Mouse (Mus musculus) lung, embryonic 14.5 days (tissue): Measurements from ENCODE around the gene Ambp. TPM values are rescaled to one million over a fixed set of nuclear protein-coding genes. Genes with fewer than 3 reads are reported as not detected.

Experiments used
- ATAC-seq: fragments of 200-750 bp; cut with Nextera tagmentation; 2 replicates; pipeline ENCODE4 v1.8.0; 2017; ENCODE audit warnings: mild to moderate bottlenecking, moderate TSS enrichment, moderate library complexity; ENCODE audit not compliant: insufficient read depth
- DNase-seq: peaks from one replicate; pipeline ENCODE4 v3.0.0-alpha.2; 2015
- H3K27ac ChIP-seq: fragments of 300-500 bp; sonication (generic); 2 replicates; pipeline ENCODE4 v1.5.1; 2014; ENCODE audit warnings: low read depth, mild to moderate bottlenecking, moderate library complexity
- H3K27me3 ChIP-seq: fragments of 300-500 bp; sonication (generic); 2 replicates; pipeline ENCODE4 v1.6.1; 2014; ENCODE audit warnings: low read length, control low read depth; ENCODE audit not compliant: insufficient read depth
- H3K36me3 ChIP-seq: fragments of 300-500 bp; sonication (generic); 2 replicates; pipeline ENCODE4 v1.6.1; 2014; ENCODE audit warnings: control low read depth; ENCODE audit not compliant: insufficient read depth
- H3K4me1 ChIP-seq: fragments of 300-500 bp; sonication (generic); 2 replicates; pipeline ENCODE4 v1.6.1; 2014; ENCODE audit warnings: antibody characterized with exemption, control low read depth; ENCODE audit not compliant: insufficient read depth
- H3K4me2 ChIP-seq: fragments of 300-500 bp; sonication (generic); 2 replicates; pipeline ENCODE4 v1.6.1; 2014; ENCODE audit warnings: mild to moderate bottlenecking
- H3K4me3 ChIP-seq: fragments of 300-500 bp; sonication (generic); 2 replicates; pipeline ENCODE4 v1.5.1; 2014; ENCODE audit warnings: low read depth, low read length
- H3K9ac ChIP-seq: fragments of 300-500 bp; sonication (generic); 2 replicates; pipeline ENCODE4 v1.6.1; 2014
- H3K9me3 ChIP-seq: fragments of 300-500 bp; sonication (generic); 2 replicates; pipeline ENCODE4 v1.6.1; 2016; ENCODE audit warnings: low read depth, low read length, control low read depth
- CTCF ChIP-seq: IDR thresholded peaks from 2 replicates; pipeline ENCODE4 v1.5.1; 2016; ENCODE audit warnings: antibody characterized with exemption, low read depth
- whole genome bisulfite sequencing: fragments of 180-500 bp; shearing (Covaris S2); extraction: QIAGEN DNeasy Blood & Tissue Kit; methylation state at CpG from one replicate; pipeline ENCODE4 v1.1.7; 2014; 5-methylcytosine and 5-hydroxymethylcytosine counted together
- polyA plus RNA-seq: library from polyadenylated mRNA; unstranded; fragments of >200 nt; fragmentation: Nextera tagmentation; extraction: Ambion mirVana; gene quantifications from 2 replicates; pipeline ENCODE4 v1.2.1, GENCODE M21; 2014

Ambp gene
- polyA plus RNA-seq, 1 experiment from 2014 or later, result 0.47 TPM

DNA sequence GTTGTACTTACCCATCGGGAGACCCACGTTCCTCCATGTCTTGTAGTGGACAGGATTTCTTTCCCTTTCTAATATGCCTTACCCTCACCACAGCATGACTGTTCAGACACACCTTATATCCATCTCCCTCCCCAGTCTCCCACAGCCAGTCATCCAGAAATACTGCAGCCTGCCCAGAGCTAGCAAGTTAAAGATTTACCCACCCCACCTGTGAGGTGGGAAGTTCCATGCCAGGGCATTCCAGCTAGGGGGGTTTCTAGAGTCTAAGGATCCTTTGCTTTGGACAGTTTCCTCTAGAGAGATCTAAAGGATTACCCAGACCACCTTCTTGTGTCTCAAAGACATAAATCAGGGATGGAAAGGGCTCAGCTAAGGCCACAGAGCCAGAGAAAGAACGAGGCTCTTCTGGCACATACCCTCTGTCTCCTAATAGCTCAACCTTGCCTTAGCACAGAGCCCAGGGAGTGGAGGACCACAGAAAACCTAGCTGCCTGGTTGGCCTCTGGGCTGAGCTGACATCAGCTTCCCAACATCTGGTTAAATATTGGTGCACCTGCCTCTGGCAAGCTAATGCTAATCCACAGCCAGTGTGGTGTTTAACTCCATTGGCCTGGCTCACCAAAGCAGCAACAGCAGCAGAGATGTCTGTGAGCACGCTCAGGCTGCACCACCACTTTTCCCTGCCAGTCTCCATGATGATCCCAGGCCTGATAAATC, 17.5 kb upstream of the Ambp start, which contains the start of gene Kif12:
Kif12 (minus strand) TSS at position 163 of the 717 bp plus-strand sequence.
- Histone ChIP-seq H3K4me3 (peak within 1 kb of the TSS; percentile 24), H3K4me1 (no peaks in the 10 kb centered on the region; the same call in 1 of the 2 replicates), H3K36me3 (no peaks in the 10 kb centered on the region), H3K9me3 (no peaks in the 10 kb centered on the region), H3K27me3 (peaks cover 8% of the 10 kb centered on the region; the same call in 1 of the 2 replicates), H3K4me2 (peak within 1 kb of the TSS; percentile 54), H3K27ac (peak within 1 kb of the TSS; percentile 76), H3K9ac (peak within 1 kb of the TSS; percentile 42)
- WGBS, result 52% methylated on average over 4 of the region's 4 CpGs
- peak; percentile 82 for ATAC-seq
- DNase-seq, result peak; percentile 55
- TF ChIP-seq CTCF, result no peak

GRCm38 (mm10) chr4:63171122-63171521, 16.5 kb upstream of the Ambp start:
- H3K4me2 ChIP-seq, result peak overlapping the region; percentile 54
- H3K9ac ChIP-seq, result peak overlapping the region; percentile 42
- TF ChIP-seq CTCF, result no peak
- no peaks in the 10 kb centered on the region; the same call in 1 of the 2 replicates for H3K4me1 ChIP-seq
- no peaks in the 10 kb centered on the region for H3K36me3 ChIP-seq
- 0 out of 2 replicates have a peak overlapping the region, but pooled peaks have one; percentile 76 for H3K27ac ChIP-seq
- peak overlapping the region; percentile 24 for H3K4me3 ChIP-seq
- ATAC-seq (no peak), DNase-seq (peak; percentile 15)
- peaks cover 8% of the 10 kb centered on the region; the same call in 1 of the 2 replicates for H3K27me3 ChIP-seq
- no peaks in the 10 kb centered on the region for H3K9me3 ChIP-seq
- 25% methylated on average over 24 of the region's 24 CpGs for WGBS

- no peak overlapping the region for H3K4me3 ChIP-seq
These were observed 15.5 kb upstream of the Ambp start for GRCm38 (mm10) chr4:63170061-63170460.

DNA sequence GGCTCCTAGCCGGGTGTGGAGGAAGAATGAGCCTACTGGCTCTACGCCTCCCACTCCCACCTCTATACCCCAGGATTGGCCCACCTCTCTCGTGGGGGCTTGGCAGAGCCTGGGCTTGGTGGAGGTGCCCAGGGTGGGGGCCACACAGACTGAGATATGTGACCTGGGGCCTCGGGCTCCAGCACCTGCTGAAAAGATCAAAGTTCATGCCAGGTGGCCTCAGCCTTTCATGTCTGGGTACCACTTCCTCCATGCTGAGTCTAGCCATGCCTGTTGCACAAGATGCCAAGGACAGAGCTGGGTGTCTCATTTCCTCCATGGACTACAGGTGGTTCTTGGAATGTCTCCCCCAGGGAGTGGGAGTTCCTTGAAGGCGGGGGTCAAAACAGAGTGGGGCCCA, 11.7 kb upstream of the Ambp start:
- Histone ChIP-seq H3K36me3 (no peaks in the 10 kb centered on the region), H3K9ac (no peak overlapping the region), H3K4me3 (no peak overlapping the region), H3K27me3 (peaks cover 6% of the 10 kb centered on the region; the same call in 1 of the 2 replicates), H3K4me1 (no peaks in the 10 kb centered on the region; the same call in 1 of the 2 replicates), H3K4me2 (no peak overlapping the region), H3K27ac (no peak overlapping the region), H3K9me3 (no peaks in the 10 kb centered on the region)
- WGBS, result 77% methylated on average over 5 of the region's 5 CpGs
- TF ChIP-seq CTCF, result no peak
- DNase-seq (no peak), ATAC-seq (0 out of 2 replicates have a peak, but pooled peaks have one; percentile 16)

More at GRCm38 (mm10) chr4:63170061-63170460, 15.5 kb upstream of the Ambp start:
- ATAC-seq (no peak), DNase-seq (no peak)
- Histone ChIP-seq H3K27me3 (peaks cover 8% of the 10 kb centered on the region; the same call in 1 of the 2 replicates), H3K36me3 (no peaks in the 10 kb centered on the region), H3K9ac (no peak overlapping the region), H3K27ac (no peak overlapping the region), H3K4me1 (no peaks in the 10 kb centered on the region; the same call in 1 of the 2 replicates), H3K9me3 (no peaks in the 10 kb centered on the region), H3K4me2 (peak overlapping the region; percentile 54; the same call in 1 of the 2 replicates)
- TF ChIP-seq CTCF, result no peak
- 83% methylated on average over 4 of the region's 4 CpGs for WGBS

DNA sequence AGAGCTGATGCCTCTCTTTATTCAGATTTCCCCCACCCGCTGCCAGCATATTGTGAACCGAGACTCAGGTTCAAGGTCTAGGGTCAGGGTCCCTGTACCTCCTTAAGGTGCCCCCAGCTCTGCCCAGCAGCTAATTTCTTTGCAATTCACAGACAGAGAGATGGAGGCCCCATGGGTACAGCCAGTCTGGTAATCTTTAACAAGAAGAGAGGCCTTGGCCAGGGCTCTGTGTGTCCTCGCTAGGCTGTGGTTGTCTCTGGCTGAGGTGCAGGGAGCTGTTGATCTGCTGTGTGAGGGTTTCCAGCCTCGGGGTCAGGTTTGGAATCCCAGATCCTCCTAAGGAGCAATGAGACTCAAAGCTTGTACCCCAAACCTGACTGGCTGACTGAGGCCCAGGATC, 11.0 kb upstream of the Ambp start:
- H3K9me3 ChIP-seq, result no peaks in the 10 kb centered on the region
- no peak overlapping the region for H3K27ac ChIP-seq
- H3K4me1 ChIP-seq, result no peaks in the 10 kb centered on the region; the same call in 1 of the 2 replicates
- no peaks in the 10 kb centered on the region for H3K27me3 ChIP-seq
- TF ChIP-seq CTCF, result no peak
- H3K36me3 ChIP-seq, result no peaks in the 10 kb centered on the region
- ATAC-seq (no peak), DNase-seq (no peak)
- H3K9ac ChIP-seq, result no peak overlapping the region
- H3K4me3 ChIP-seq, result no peak overlapping the region
- WGBS, result 89% methylated on average over 4 of the region's 4 CpGs
- no peak overlapping the region for H3K4me2 ChIP-seq

DNA sequence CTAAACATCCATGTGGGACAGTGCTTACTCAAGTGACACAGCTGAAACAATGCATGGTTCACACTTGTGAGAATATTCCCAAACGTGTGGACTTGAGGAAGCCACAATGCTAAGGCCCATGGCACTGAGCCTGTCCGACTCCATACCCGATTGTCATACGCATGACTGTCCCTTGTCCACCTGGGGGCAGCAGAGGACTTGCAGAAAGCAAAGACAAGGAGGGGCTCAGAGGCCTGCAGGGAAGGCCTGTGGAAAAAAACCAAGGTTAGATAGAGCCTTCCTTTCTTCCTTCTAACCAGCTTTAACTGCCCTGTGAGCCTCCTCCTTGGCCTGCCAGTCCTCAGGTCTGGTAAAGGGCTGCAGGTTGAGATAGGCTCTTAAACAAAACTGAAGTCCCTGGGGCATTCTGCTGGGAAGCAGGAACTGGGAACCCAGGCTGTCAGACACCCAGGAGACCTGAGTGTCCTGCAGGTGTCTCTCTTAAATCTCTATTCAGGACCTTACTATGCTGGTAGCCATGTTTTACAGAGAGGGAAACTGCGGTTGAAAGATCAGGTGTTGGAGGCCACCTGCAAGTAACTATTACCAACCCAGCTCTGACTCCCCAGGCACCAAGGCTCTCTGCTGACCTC, 4.5 kb upstream of the Ambp start:
- DNase-seq (peak; percentile 96), ATAC-seq (peak; percentile 87)
- H3K4me1 ChIP-seq, result no peaks in the 10 kb centered on the region
- 10% methylated on average over 5 of the region's 5 CpGs for WGBS
- no peaks in the 10 kb centered on the region for H3K36me3 ChIP-seq
- H3K4me3 ChIP-seq, result no peak overlapping the region
- H3K9me3 ChIP-seq, result no peaks in the 10 kb centered on the region
- H3K27me3 ChIP-seq, result no peaks in the 10 kb centered on the region
- no peak overlapping the region for H3K9ac ChIP-seq
- no peak overlapping the region for H3K4me2 ChIP-seq
- peak; percentile 96 for TF ChIP-seq CTCF
- peak overlapping the region; percentile 9; the same call in 1 of the 2 replicates for H3K27ac ChIP-seq

DNA sequence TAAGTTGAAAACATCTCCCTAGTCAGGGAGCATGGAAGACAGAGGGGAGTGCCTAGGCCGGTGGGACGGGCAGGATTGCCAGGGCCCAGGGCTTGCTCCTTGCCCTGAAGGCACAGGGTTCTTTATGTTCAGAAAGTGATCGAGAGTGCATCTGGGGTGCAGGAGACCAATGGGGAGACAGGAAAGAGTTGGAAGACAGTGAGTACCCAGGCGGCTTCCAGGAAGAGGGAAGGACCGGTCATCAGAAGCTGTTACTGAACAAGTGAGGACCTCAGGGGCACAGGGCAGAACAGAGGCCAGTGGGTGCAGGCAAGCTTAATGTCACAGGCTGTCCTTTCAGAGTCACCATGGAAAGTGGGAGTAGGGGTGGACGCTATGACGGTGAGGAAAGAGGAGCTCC, 3.6 kb upstream of the Ambp start:
- no peak for ATAC-seq
- TF ChIP-seq CTCF, result no peak
- Histone ChIP-seq H3K27ac (0 out of 2 replicates have a peak overlapping the region, but pooled peaks have one; percentile 6), H3K9ac (no peak overlapping the region), H3K4me3 (no peak overlapping the region), H3K4me2 (no peak overlapping the region), H3K36me3 (no peaks in the 10 kb centered on the region), H3K9me3 (no peaks in the 10 kb centered on the region), H3K27me3 (no peaks in the 10 kb centered on the region), H3K4me1 (no peaks in the 10 kb centered on the region)
- no peak for DNase-seq
- 82% methylated on average over 7 of the region's 7 CpGs for WGBS
